Mouse (Mus musculus): ENCODE measurements around the gene Serf2. TPM values are rescaled to one million over a fixed set of nuclear protein-coding genes. Genes with fewer than 3 reads are reported as not detected.

Serf2 gene
- 552 and 574 TPM in 2 replicates for polyA plus RNA-seq (2014; fragmentation: Nextera tagmentation; extraction: Ambion mirVana)

GRCm38 (mm10) chr2:121448739-121449535, at the start of gene Serf2:
Gene Serf2, plus strand, starts transcription at chr2:121449195.
- WGBS = 0% methylated on average over 63 of the region's 74 CpGs
- Histone ChIP-seq H3K4me1 (ENCODE audit: control insufficient read depth, insufficient read depth, low read length) (peaks cover 17% of the 10 kb centered on the region; the same call in 1 of the 2 replicates), H3K4me3 (ENCODE audit: low read depth, low read length) (peak within 1 kb of the TSS; percentile 92), H3K27ac (ENCODE audit: low read length) (peak within 1 kb of the TSS; percentile 97), H3K36me3 (ENCODE audit: control insufficient read depth, insufficient read depth, low read length) (peaks cover 19% of the 10 kb centered on the region), H3K9ac (replicated peaks; ENCODE audit: low read depth, low read length) (peak within 1 kb of the TSS; percentile 96), H3K9me3 (ENCODE audit: control insufficient read depth, low read depth, low read length) (no peaks in the 10 kb centered on the region), H3K4me2 (replicated peaks; ENCODE audit: low read depth, low read length) (peak within 1 kb of the TSS; percentile 91), H3K27me3 (ENCODE audit: control insufficient read depth, insufficient read depth, low read length) (no peaks in the 10 kb centered on the region)
- ATAC-seq (ENCODE audit: insufficient number of reproducible peaks, insufficient read depth, low FRiP score, low read depth) = peak; percentile 99

- ATAC-seq (ENCODE audit: insufficient number of reproducible peaks, insufficient read depth, low FRiP score, low read depth) = no peak
- Histone ChIP-seq H3K9ac (replicated peaks; ENCODE audit: low read depth, low read length) (no peak overlapping the region), H3K9me3 (ENCODE audit: control insufficient read depth, low read depth, low read length) (no peaks in the 10 kb centered on the region), H3K4me1 (ENCODE audit: control insufficient read depth, insufficient read depth, low read length) (no peaks in the 10 kb centered on the region), H3K27me3 (ENCODE audit: control insufficient read depth, insufficient read depth, low read length) (no peaks in the 10 kb centered on the region), H3K27ac (ENCODE audit: low read length) (no peak overlapping the region), H3K4me3 (ENCODE audit: low read depth, low read length) (no peak overlapping the region), H3K36me3 (ENCODE audit: control insufficient read depth, insufficient read depth, low read length) (no peaks in the 10 kb centered on the region), H3K4me2 (replicated peaks; ENCODE audit: low read depth, low read length) (no peak overlapping the region)
Observed at GRCm38 (mm10) chr2:121403296-121403695, 45.7 kb upstream of the Serf2 start.

GRCm38 (mm10) chr2:121408160-121408559, 40.8 kb upstream of the Serf2 start:
- Histone ChIP-seq H3K36me3 (ENCODE audit: control insufficient read depth, insufficient read depth, low read length) (no peaks in the 10 kb centered on the region), H3K9me3 (ENCODE audit: control insufficient read depth, low read depth, low read length) (no peaks in the 10 kb centered on the region), H3K4me1 (ENCODE audit: control insufficient read depth, insufficient read depth, low read length) (0 out of 2 replicates have a peak, but pooled peaks cover 3% of the 10 kb centered on the region), H3K9ac (replicated peaks; ENCODE audit: low read depth, low read length) (no peak overlapping the region), H3K4me2 (replicated peaks; ENCODE audit: low read depth, low read length) (no peak overlapping the region), H3K4me3 (ENCODE audit: low read depth, low read length) (no peak overlapping the region), H3K27me3 (ENCODE audit: control insufficient read depth, insufficient read depth, low read length) (no peaks in the 10 kb centered on the region), H3K27ac (ENCODE audit: low read length) (no peak overlapping the region)
- WGBS = 33% methylated on average over 4 of the region's 4 CpGs
- ATAC-seq (ENCODE audit: insufficient number of reproducible peaks, insufficient read depth, low FRiP score, low read depth) = no peak

GRCm38 (mm10) chr2:121412843-121413386, 36.1 kb upstream of the Serf2 start:
- WGBS = 7% methylated on average over 4 of the region's 4 CpGs
- Histone ChIP-seq H3K27ac (ENCODE audit: low read length) (peak overlapping the region; percentile 99), H3K36me3 (ENCODE audit: control insufficient read depth, insufficient read depth, low read length) (peaks cover 13% of the 10 kb centered on the region), H3K9me3 (ENCODE audit: control insufficient read depth, low read depth, low read length) (no peaks in the 10 kb centered on the region), H3K27me3 (ENCODE audit: control insufficient read depth, insufficient read depth, low read length) (no peaks in the 10 kb centered on the region), H3K4me3 (ENCODE audit: low read depth, low read length) (peak overlapping the region; percentile 95), H3K4me1 (ENCODE audit: control insufficient read depth, insufficient read depth, low read length) (peaks cover 21% of the 10 kb centered on the region), H3K9ac (replicated peaks; ENCODE audit: low read depth, low read length) (peak overlapping the region; percentile 99), H3K4me2 (replicated peaks; ENCODE audit: low read depth, low read length) (peak overlapping the region; percentile 72)
- no peak for ATAC-seq (ENCODE audit: insufficient number of reproducible peaks, insufficient read depth, low FRiP score, low read depth)

DNA sequence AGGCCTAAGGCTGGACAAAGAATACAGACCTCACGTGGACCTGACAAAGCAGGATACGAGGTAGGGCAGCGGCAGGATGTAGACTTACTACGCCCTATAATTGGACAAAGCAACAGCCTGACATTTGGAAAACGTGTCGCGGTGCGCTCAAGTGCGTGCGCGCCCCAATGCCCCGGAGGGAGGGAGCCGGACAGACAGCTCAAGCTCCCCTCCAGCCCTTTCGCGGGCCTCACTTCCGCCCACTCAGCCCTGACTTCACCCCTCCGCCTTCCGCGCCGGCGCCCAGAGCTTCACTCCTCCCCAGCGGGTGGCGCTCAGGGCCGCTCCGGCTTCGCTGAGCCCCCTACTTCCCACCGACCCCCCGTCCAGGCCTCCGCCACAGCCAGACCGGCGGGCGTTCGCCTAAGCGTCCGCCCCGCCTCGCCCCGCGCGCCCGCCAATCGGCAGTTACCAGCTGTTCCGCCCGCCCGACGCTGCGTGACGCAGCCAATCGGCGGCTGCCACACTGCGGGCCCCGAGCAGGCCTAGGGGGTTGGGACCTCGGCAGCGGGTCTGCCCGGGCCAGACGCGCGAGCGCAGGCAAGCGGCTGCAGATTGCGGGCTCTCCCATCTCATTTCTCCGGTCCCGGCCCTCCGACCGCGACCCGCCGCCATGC, 35.5 kb upstream of the Serf2 start, which contains the start of the genes Pdia3 and Catsper2:
Pdia3 (plus strand) TSS at position 389 of the 656 bp plus-strand sequence.
Catsper2 (minus strand) TSS at position 406 of the 656 bp plus-strand sequence.
- Histone ChIP-seq H3K9me3 (ENCODE audit: control insufficient read depth, low read depth, low read length) (no peaks in the 10 kb centered on the region), H3K27ac (ENCODE audit: low read length) (peak within 1 kb of the TSS; percentile 99), H3K9ac (replicated peaks; ENCODE audit: low read depth, low read length) (peak within 1 kb of the TSS; percentile 99), H3K27me3 (ENCODE audit: control insufficient read depth, insufficient read depth, low read length) (no peaks in the 10 kb centered on the region), H3K4me2 (replicated peaks; ENCODE audit: low read depth, low read length) (peak within 1 kb of the TSS; percentile 72), H3K36me3 (ENCODE audit: control insufficient read depth, insufficient read depth, low read length) (peaks cover 19% of the 10 kb centered on the region), H3K4me3 (ENCODE audit: low read depth, low read length) (peak within 1 kb of the TSS; percentile 95), H3K4me1 (ENCODE audit: control insufficient read depth, insufficient read depth, low read length) (peaks cover 21% of the 10 kb centered on the region)
- peak; percentile 99 for ATAC-seq (ENCODE audit: insufficient number of reproducible peaks, insufficient read depth, low FRiP score, low read depth)
- WGBS = under 1% methylated on average over 64 of the region's 68 CpGs

- H3K36me3 ChIP-seq (ENCODE audit: control insufficient read depth, insufficient read depth, low read length) = peaks cover 24% of the 10 kb centered on the region
- H3K9me3 ChIP-seq (ENCODE audit: control insufficient read depth, low read depth, low read length) = no peaks in the 10 kb centered on the region
- H3K4me2 ChIP-seq (replicated peaks; ENCODE audit: low read depth, low read length) = peak overlapping the region; percentile 72
- peak overlapping the region; percentile 95 for H3K4me3 ChIP-seq (ENCODE audit: low read depth, low read length)
- H3K27ac ChIP-seq (ENCODE audit: low read length) = peak overlapping the region; percentile 99
- peak overlapping the region; percentile 99 for H3K9ac ChIP-seq (replicated peaks; ENCODE audit: low read depth, low read length)
- ATAC-seq (ENCODE audit: insufficient number of reproducible peaks, insufficient read depth, low FRiP score, low read depth) = peak; percentile 46
- under 1% methylated on average over 32 of the region's 32 CpGs for WGBS
- no peaks in the 10 kb centered on the region for H3K27me3 ChIP-seq (ENCODE audit: control insufficient read depth, insufficient read depth, low read length)
- peaks cover 21% of the 10 kb centered on the region for H3K4me1 ChIP-seq (ENCODE audit: control insufficient read depth, insufficient read depth, low read length)
Observed at GRCm38 (mm10) chr2:121414139-121414685, 34.8 kb upstream of the Serf2 start.

DNA sequence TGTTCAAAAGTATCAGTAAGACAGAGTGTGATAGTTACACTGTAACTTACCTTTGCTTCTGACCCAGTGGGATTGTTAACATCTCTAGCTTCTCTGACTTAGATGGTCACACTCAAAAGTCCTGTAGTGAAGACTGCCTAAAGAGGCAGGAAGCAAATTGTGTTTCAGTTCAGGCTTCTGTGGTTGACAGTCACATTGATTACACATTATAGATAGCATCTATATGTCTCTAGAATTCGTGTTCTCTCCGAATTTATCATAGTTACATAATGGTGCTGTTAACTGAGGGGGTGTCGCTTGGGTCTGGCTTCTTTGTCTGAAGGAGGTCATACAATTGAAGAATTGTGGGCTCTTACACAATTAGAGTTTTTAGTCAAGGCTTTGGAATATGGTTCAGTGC, 33.9 kb upstream of the Serf2 start:
- Histone ChIP-seq H3K4me2 (replicated peaks; ENCODE audit: low read depth, low read length) (peak overlapping the region; percentile 72), H3K9ac (replicated peaks; ENCODE audit: low read depth, low read length) (peak overlapping the region; percentile 99), H3K27ac (ENCODE audit: low read length) (no peak overlapping the region), H3K9me3 (ENCODE audit: control insufficient read depth, low read depth, low read length) (no peaks in the 10 kb centered on the region), H3K4me3 (ENCODE audit: low read depth, low read length) (peak overlapping the region; percentile 95), H3K27me3 (ENCODE audit: control insufficient read depth, insufficient read depth, low read length) (no peaks in the 10 kb centered on the region), H3K36me3 (ENCODE audit: control insufficient read depth, insufficient read depth, low read length) (peaks cover 24% of the 10 kb centered on the region), H3K4me1 (ENCODE audit: control insufficient read depth, insufficient read depth, low read length) (peaks cover 21% of the 10 kb centered on the region)
- 27% methylated on average over 3 of the region's 3 CpGs for WGBS
- no peak for ATAC-seq (ENCODE audit: insufficient number of reproducible peaks, insufficient read depth, low FRiP score, low read depth)

DNA sequence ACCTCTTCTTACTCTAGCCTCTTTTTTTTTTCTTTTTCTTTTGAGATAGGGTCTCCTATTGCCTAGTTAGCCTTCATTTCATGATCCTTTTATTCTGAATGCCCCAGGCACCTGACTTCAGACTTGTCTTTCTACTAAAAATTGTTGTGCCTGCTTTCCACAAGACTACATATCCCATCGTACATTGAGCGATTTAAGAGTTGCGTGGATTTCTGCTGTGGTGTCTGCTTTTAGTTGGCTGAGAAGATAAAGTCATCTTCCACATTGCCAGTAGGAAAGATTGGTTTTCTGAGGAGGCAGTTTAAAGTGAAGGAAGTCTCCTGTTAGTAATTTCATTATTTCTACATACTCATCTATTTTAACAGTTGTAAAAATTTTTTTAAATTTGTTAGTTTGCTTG, 33.4 kb upstream of the Serf2 start:
- WGBS = 80% methylated on average over 3 of the region's 3 CpGs

More for the DNA sequence above, 33.4 kb upstream of the Serf2 start:
- Histone ChIP-seq H3K9me3 (ENCODE audit: control insufficient read depth, low read depth, low read length) (no peaks in the 10 kb centered on the region), H3K4me3 (ENCODE audit: low read depth, low read length) (peak overlapping the region; percentile 95), H3K36me3 (ENCODE audit: control insufficient read depth, insufficient read depth, low read length) (peaks cover 24% of the 10 kb centered on the region), H3K27ac (ENCODE audit: low read length) (no peak overlapping the region), H3K4me2 (replicated peaks; ENCODE audit: low read depth, low read length) (peak overlapping the region; percentile 72), H3K4me1 (ENCODE audit: control insufficient read depth, insufficient read depth, low read length) (peaks cover 21% of the 10 kb centered on the region), H3K9ac (replicated peaks; ENCODE audit: low read depth, low read length) (0 out of 2 replicates have a peak overlapping the region, but pooled peaks have one; percentile 99), H3K27me3 (ENCODE audit: control insufficient read depth, insufficient read depth, low read length) (no peaks in the 10 kb centered on the region)
- ATAC-seq (ENCODE audit: insufficient number of reproducible peaks, insufficient read depth, low FRiP score, low read depth) = no peak
